Mouse (Mus musculus): ENCODE data around the gene Asf1a. TPM values are rescaled to one million over a fixed set of nuclear protein-coding genes. Genes with fewer than 3 reads are reported as not detected.
"Not testable (repeated sequence)": the region's sequence is repeated elsewhere in the genome, so short reads cannot be mapped to it uniquely, and the experiment has no call there.

The Asf1a gene
- total RNA-seq (2022), result 10 to 100 TPM; 26.4 to 30.3 (median 29.1) TPM

DNA sequence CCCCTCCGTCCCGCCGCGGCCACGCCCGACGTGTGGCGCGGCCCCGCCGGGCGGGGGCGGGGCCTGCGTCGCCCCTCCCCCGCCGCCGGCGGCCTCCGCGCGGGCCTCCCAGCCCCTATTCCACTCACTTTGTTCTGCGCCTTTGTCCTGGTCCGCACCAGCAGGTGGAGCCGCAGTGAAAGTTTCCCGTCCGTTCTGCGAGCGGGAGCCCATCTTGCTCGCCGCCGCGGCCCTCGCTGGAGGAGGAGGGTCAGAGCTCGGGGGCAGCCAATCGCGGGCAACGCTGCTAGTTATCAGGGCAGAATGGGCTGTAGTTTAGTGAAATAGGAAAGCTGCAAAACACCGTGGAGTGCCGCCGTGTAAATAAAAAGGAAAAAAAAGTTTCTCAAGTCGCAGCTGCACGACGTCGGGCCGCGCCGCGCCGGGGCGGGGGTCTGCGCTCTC is at the start of gene Asf1a:
Gene Asf1a, plus strand, starts transcription at position 81 of the 444 bp plus-strand sequence.
- DNase-seq (ENCODE audit: low spot score), result peak; percentile 97

DNA sequence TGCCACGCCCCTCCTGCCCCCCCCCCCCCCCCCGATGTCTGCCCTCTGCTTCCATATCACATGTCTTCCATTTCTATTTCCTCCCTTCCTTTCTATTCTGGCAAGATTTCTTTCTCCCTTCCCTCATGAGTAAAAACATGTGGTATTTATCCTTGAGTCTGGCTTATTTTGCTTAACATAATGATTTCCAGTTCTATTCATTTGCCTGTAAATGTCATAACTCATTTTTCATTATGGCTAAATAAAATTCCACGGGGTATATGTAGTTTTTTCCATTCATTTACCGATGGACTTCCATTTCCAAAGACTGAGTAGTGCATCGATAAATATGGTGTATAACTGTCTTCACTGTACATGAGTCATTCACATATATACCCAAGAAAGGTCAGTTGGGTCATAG is 34.6 kb upstream of the Asf1a start:
- no peak for DNase-seq (ENCODE audit: low spot score)

DNA sequence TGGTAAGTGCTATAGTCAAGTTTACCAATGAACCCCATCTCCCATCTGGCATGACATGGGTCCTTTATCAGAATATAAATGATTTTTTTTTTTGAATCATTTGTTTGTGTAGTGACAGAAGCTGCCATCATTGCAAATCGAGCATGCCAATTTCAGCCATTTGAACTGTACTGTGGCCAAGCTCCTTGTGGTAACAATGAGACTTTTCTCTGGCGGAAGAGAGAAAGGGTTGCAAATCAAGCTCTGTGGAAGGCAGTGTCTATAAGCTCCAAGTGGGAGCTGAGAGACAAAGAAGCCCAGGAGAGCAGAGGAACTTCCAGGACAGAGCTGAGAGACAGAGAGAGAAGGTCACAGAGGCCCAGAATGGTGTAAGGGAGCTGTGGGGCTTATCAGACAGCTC is 31.0 kb upstream of the Asf1a start:
- no peak for DNase-seq (ENCODE audit: low spot score)

GRCm38 (mm10) chr10:53568531-53568930 is 28.0 kb upstream of the Asf1a start:
- DNase-seq (ENCODE audit: low spot score), result no peak

DNA sequence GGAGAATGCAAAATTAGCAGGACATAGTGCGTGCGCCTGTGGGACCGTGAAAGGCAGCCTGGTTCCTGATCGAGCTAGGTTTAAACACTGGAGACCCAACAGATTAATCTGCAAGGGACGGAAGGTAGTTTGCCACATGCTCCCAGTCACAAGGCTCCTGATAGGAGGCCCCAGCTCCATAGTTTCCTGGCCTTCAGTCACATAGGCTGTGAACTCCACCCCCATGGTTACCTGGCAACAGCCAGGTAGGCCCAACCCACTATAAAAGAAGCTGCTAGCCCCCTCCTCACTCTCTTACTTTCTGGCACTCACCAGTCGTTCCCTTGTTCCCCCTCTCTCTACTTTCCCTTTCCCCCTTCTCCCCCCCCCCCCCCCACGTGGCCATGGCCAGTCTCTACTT is 16.4 kb upstream of the Asf1a start:
- no peak for DNase-seq (ENCODE audit: low spot score)

DNA sequence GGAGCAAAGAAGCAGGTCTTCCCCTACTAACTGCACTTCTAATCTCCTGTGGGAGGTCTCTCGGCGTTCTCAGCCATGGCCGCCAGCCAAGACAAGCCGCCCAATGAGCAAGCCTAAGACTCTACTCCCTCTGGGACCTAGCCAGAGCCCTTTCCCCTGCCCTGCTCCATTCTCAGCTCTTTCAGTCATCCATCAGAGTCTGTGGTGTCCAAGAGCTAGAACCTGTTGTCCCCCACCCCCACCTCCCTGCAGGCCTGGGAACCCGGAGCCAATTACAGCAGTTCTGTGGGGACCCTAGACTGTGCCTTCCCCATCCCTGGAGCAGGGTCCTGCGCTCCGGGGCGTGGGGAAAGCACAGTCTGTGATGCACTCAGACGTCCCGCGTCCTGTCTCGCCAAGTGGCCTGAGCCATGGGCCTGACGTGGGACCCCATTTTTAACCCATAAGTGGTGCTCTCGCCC is 15.9 kb upstream of the Asf1a start:
- DNase-seq (ENCODE audit: low spot score), result peak; percentile 60

GRCm38 (mm10) chr10:53581087-53581486 is 15.5 kb upstream of the Asf1a start:
- DNase-seq (ENCODE audit: low spot score), result no peak

DNA sequence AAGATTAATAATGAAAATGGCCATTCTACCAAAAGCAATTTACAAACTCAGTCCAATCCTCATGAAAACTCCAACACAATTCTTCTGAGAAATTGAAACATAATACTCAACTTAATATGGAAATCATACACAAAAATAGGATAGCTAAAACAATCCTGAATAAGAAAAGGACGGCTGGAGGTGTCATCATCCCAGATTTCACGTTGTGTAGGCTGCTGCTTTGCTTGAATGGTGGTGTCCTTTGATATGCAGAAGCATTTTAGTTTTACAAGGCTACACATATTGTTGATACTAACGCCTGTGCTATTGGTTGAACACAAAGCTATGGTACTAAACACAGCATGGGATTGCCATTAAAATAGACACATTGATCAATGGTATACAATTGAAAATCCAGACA is 10.8 kb upstream of the Asf1a start:
- DNase-seq (ENCODE audit: low spot score), result no peak

- DNase-seq (ENCODE audit: low spot score), result peak; percentile 55
Measured at GRCm38 (mm10) chr10:53595744-53596676, 547 bp upstream of the Asf1a start.

GRCm38 (mm10) chr10:53597121-53597881 is 744 bp downstream of the Asf1a start:
- peak; percentile 7 for DNase-seq (ENCODE audit: low spot score)

DNA sequence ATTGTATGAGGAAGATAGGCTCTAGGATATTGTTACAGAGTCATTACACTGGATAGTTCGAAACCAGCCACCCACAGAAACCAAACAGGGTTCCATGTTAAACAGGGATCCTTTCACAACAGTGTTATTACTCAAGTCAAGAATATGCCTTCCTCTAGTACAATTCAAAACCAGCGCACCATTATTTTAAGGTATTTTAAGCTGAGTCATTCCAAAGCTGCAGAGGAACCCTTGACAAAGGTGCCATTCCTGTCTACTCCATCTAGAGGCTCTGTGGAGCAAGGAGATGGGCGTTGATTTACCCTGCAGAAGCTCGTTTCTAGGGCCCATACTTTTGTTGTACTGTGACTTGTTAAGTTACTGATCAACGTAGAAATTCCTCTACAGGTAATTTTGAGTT is 2.3 kb downstream of the Asf1a start:
- no peak for DNase-seq (ENCODE audit: low spot score)

GRCm38 (mm10) chr10:53605328-53605727 is 8.8 kb downstream of the Asf1a start:
- no peak for DNase-seq (ENCODE audit: low spot score)

DNA sequence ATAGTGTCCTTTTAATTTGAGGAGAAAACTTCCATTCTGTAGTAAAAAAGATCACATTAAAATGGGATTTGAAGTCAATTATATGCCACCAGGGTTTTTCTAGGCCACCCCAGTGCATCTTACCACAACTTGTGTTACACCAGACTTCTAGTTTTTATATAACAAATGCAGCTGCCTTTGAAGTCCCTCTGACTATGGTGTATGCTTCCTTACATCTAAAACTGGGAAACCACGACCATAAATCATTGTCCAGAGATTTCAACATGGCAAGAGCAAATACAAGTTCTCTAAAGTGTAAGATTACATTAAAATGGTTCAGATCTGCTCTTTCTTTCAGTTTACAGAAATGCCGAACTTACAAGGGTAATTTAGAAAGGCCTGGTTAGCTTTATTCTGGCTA is 11.7 kb downstream of the Asf1a start:
- DNase-seq (ENCODE audit: low spot score), result no peak

DNA sequence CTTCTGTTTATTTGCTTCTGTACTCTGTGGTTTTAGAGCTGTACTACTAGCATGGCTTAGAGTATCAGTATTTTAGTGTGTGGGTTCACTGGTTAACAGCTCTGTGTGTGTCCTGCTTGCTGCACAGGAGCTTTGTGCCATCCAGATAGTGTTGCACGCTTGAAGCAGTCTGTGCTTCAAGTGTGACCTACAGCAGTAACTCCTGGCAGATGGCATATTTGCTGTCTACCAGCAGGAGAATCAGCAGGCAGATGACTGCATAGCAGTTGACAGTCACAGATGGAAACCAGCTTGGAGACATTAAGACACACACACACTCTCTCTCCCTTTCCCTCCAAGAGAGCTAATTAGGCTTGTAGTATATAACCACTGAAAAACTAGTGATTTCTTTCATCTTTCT is 15.6 kb downstream of the Asf1a start:
- no peak for DNase-seq (ENCODE audit: low spot score)

GRCm38 (mm10) chr10:53613955-53614354 is 17.4 kb downstream of the Asf1a start:
- DNase-seq (ENCODE audit: low spot score), result no peak

- peak; percentile 18 for DNase-seq (ENCODE audit: low spot score)
Measured at GRCm38 (mm10) chr10:53615850-53616616, 19.5 kb downstream of the Asf1a start.

GRCm38 (mm10) chr10:53629247-53629917 is 32.8 kb downstream of the Asf1a start:
- DNase-seq (ENCODE audit: low spot score), result peak; percentile 85

- DNase-seq (ENCODE audit: low spot score), result peak; percentile 97
Measured at GRCm38 (mm10) chr10:53629918-53630250, 33.3 kb downstream of the Asf1a start.

DNA sequence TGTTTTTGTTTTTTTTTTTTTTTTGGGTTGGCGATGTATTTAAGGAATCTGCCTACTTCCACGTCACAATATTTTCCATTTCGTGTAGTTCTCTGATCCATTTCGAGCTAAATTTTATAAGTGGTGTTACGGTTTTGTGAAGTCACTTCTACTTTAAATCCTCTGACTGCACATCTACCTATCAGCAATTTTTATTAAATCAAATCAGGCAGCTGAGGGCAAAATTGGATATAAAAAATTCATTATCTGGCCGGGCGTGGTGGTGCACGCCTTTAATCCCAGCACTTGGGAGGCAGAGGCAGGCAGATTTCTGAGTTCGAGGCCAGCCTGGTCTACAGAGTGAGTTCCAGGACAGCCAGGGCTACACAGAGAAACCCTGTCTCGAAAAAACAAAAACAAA is 33.8 kb downstream of the Asf1a start, which contains the start of gene Mcm9:
Gene Mcm9, minus strand, starts transcription at position 101 of the 400 bp plus-strand sequence.
- DNase-seq (ENCODE audit: low spot score), result not testable (repeated sequence)

GRCm38 (mm10) chr10:53634160-53634559 is 37.6 kb downstream of the Asf1a start:
- DNase-seq (ENCODE audit: low spot score), result no peak
